Mouse (Mus musculus): ENCODE data around the gene Mindy4.
"Not testable (repeated sequence)": the region's sequence is repeated elsewhere in the genome, so short reads cannot be mapped to it uniquely, and the experiment has no call there.

Gene Mindy4

DNA sequence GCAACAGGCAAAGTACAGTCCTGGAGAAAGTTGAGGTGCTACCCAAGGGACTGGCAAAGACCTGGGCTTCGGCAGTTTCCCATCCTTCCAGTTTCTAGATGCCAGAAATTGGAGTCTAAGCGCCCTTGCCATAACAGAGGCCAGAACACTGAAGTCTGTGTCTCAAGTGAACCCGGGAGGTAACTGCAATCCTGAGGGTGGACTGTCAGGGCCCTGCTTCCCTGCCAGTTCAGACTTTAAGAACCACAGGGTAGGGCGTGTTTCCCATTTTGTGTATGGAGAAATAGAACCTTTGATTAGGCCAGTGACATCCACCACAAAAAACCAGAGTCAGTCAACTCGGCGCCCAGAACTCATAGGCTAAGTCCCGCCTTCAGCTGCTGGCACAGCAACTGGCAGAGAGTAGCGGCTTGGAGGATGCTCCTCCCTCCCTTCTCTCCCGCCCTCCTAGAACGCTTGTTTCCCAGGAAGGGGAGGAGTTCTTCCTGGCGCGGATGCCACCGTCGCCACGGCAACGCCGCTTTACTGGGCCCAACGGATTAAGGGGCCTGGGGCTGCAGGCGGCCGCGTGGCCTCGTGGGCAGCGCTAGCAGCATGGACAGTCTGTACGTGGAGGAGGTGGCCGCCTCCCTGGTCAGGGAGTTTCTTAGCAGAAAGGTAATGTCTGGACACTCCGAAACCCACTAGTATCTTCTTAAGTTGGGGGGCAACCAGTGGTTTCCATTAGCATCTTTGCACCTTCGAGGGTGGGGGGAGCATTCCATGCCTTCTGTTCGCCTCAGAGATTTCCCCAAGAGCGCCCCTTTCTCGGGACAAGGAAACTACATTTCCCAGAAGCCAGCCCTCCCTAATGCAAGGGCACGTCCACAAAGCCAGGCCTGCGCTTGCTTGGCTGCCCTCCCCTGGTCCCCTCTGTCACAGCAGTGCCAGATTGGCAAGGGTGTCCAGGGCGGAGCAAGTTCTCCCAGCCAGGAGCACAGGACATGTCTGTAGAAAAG is at the start of gene Mindy4:
Mindy4 (plus strand) TSS at position 471 of the 998 bp plus-strand sequence.
- peak; percentile 98 for DNase-seq (ENCODE audit: low read depth, low spot score)

DNA sequence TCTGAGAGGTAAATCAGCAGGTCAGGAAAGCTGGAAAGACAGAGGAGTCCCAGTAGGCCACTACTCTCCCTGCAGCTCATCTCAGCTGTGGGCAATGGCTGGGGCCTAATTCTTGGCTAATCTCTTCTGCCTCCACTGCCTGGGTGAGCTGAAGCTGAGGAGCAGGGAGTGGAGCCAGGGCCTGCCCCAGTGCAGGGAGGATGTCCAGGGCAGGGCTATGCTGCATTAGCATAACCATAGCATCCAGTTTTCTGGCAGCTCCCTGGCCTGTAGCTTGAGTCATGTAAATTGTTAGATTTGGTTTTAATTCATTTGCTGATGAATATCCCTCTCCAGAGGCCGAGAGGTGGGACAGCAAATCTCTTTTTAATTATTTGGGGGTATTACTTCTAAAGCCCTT is 43.9 kb upstream of the Mindy4 start:
- no peak for DNase-seq (ENCODE audit: low read depth, low spot score)

GRCm38 (mm10) chr6:55161311-55161761 is 41.8 kb upstream of the Mindy4 start:
- DNase-seq (ENCODE audit: low read depth, low spot score) = peak; percentile 91

DNA sequence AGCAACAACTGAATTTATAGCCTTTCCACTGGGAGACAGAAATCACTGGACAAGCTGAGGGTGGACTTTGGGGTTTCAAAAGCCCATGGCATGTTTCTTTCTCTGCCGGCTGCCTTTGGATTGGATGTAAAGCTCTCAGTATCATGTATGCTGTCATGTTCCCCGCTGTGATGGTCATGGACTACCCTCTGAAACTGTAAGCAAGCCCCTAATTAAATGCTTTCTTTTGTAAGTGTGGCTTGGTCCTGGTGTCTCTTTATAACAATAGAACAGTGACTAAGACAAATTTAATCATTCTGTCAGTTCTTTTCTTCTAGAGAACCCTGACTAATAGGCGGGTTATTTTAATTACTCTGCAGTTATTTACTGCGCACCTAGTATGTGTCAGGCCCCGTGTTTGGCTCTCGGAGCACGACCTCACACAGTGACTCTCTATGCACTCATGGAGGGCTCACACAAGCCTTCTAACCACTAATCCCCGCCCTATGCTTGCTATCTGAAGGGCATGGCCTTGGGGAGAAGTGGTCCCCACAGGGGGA is 40.1 kb upstream of the Mindy4 start:
- DNase-seq (ENCODE audit: low read depth, low spot score) = no peak

- peak; percentile 84 for DNase-seq (ENCODE audit: low read depth, low spot score)
Measured at GRCm38 (mm10) chr6:55166777-55167463, 36.3 kb upstream of the Mindy4 start.

GRCm38 (mm10) chr6:55169818-55170217 is 33.4 kb upstream of the Mindy4 start:
- no peak for DNase-seq (ENCODE audit: low read depth, low spot score)

DNA sequence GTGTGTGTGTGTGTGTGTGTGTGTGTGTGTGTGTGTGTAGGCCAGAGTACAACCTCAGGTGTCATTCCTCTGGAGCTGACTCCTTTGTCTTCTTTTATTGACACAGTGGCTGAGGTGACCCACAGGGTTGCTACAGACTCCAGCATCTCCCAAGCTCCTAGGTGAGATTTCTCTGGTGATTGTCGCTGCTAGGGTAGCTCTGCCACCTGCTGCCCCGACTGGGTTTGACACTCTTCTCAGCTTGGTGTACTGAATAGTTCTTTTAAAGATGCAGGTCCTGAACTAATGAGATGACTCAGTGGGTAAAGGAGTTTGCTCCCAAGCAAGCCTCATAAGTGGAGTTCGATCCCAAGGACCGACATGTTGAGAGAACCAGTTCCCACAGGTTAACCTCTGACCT is 31.5 kb upstream of the Mindy4 start:
- peak; percentile 26 for DNase-seq (ENCODE audit: low read depth, low spot score)

GRCm38 (mm10) chr6:55173171-55173570 is 30.0 kb upstream of the Mindy4 start:
- DNase-seq (ENCODE audit: low read depth, low spot score) = no peak

GRCm38 (mm10) chr6:55173941-55174349 is 29.2 kb upstream of the Mindy4 start:
- no peak for DNase-seq (ENCODE audit: low read depth, low spot score)

DNA sequence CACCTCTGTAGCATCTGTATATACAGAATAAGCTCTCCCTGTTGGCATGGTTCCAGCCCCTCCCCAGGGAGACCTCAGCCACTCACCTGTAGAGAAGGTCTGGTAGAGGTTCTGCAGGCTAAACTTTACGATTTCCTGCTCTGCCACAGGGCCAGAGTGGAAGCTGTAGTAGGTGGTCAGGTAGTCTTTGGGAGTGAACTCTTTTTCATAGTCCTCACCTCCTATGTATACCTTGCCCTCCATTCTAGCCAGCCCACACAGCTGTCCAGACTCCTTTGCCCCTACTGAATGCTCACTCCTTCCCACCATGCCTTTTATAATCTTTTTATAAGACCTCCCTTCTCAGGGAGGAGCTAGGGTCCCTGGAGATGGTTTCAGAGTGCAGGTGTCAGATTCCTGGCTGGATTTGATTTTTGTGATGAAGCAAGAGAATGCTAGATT is 28.4 kb upstream of the Mindy4 start, which contains the start of gene Inmt:
Inmt (minus strand) TSS at position 303 of the 441 bp plus-strand sequence.
- DNase-seq (ENCODE audit: low read depth, low spot score) = no peak

DNA sequence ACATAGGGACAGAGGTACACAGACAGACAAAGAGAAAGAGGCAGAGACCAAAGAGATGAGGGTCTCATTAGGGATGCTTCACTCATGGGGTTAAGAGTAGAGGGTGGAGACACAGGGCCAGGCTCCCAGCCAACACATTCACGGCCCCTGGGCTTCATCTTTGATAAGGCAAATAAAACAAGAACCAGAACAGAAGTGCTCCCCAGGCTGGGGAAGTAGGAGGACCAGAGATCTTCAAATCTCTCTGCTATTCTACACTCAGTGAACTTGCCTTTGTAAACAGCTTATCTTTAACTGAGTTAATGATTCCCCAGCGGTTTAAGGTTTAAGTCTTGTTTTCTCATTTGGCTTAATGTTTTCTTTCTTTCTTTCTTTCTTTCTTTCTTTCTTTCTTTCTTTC is 27.7 kb upstream of the Mindy4 start:
- DNase-seq (ENCODE audit: low read depth, low spot score) = no peak

- no peak for DNase-seq (ENCODE audit: low read depth, low spot score)
Measured at GRCm38 (mm10) chr6:55175892-55176291, 27.3 kb upstream of the Mindy4 start.

GRCm38 (mm10) chr6:55177060-55177732 is 26.0 kb upstream of the Mindy4 start:
- DNase-seq (ENCODE audit: low read depth, low spot score) = peak; percentile 58

DNA sequence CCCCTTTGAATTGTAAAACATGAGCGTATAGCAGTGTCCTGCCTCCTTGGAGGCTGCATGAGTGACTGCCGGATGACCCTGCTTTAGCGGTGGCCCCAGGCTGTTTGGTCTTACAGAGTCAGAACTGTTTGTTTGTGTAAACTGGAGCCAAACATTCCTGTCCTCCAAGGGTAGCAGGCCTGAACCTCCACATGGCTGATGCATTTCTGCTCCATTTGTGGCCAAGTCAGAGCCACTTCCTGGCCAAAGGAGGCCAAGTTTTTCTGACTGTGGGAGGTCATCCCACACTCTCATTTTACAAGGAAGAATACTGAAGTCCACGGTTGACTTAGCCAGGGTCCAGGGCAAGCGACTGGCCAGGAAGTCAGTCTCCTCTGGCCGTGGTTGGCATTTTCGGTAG is 23.6 kb upstream of the Mindy4 start:
- no peak for DNase-seq (ENCODE audit: low read depth, low spot score)

DNA sequence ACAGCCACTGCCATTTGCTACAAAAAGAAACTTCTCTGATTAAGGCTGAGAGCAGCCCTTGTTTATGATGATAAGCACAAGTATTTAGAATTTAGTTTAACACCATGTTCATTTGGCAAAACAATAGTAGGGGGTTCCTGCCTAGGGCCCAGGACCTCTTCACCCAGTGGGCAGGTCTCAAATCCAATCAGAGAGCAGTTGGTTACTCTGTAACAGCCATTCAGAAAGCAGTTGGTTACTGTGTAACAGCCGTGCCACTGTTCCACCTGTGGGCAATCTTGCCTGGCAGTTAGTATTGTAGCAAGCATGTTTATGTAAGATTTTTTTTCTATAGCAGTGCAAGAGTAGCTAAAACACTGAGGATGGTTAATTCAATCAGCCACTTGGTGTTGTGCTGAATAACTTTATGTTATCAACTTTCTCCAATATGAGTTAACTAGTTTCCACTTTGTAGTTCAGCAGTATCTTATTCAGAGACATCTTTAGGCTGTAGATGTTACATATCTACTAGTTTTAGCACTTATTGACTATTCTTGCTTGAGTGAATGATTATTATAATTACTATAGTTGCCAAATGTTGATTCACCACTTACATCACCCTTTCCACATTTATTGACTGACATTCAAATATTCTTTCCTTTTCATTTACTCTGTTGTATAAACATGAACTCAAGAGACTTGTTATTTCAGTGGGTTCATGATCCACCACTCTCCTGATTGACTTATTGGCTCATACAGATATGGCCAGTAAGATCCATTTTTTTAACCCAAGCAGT is 20.3 kb upstream of the Mindy4 start:
- DNase-seq (ENCODE audit: low read depth, low spot score) = no peak

GRCm38 (mm10) chr6:55187827-55188226 is 15.4 kb upstream of the Mindy4 start:
- not testable (repeated sequence) for DNase-seq (ENCODE audit: low read depth, low spot score)

- no peak for DNase-seq (ENCODE audit: low read depth, low spot score)
Measured at GRCm38 (mm10) chr6:55189406-55189805, 13.8 kb upstream of the Mindy4 start.

DNA sequence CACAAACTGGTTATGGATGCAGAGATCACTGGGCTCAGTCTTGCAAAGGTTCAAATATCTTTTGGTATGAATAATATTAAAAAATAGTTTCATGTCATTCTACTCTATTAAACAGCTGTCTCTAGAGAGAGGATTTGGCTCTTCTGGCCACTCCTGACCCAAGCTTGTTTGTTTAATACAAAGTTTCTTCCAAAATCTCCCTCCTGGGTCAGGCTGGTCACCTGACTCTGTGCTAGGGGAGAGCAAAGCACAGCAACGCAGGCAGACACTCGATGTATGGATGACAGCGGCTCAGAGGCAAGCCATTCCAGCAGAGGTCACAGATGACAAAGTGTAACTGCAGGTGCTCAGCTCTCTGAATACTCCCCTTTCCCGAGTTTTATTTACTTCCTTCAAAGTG is 11.6 kb upstream of the Mindy4 start:
- DNase-seq (ENCODE audit: low read depth, low spot score) = no peak

- no peak for DNase-seq (ENCODE audit: low read depth, low spot score)
Measured at GRCm38 (mm10) chr6:55193171-55193570, 10.0 kb upstream of the Mindy4 start.

GRCm38 (mm10) chr6:55199047-55199446 is 4.1 kb upstream of the Mindy4 start:
- no peak for DNase-seq (ENCODE audit: low read depth, low spot score)

DNA sequence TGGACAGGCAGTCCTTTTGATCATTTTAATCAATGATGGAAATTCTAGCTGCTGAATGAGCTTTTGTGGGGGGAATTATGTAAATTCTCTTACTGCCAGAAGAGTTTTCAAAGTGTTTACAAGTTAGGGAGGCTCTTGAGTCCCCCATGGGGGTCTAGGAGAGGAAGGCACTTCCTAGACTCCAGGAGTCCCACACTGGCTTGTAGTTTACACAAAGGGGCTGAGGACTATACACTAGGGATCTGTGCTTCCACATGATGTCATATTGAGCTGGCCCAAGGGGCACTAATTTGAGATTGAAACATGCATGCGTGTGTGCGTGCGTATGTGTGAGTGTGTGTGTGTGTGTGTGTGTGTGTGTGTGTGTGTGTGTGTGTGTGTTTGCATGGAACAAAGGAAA is 748 bp downstream of the Mindy4 start:
- DNase-seq (ENCODE audit: low read depth, low spot score) = no peak

Measured in brain, adult 2 months (tissue).